Mouse (Mus musculus): Measurements from ENCODE around the gene Dio2. TPM values are rescaled to one million over a fixed set of nuclear protein-coding genes. Genes with fewer than 3 reads are reported as not detected.

Dio2 gene
- polyA plus RNA-seq, 1 experiment from 2014 or later = 0.07 TPM

DNA sequence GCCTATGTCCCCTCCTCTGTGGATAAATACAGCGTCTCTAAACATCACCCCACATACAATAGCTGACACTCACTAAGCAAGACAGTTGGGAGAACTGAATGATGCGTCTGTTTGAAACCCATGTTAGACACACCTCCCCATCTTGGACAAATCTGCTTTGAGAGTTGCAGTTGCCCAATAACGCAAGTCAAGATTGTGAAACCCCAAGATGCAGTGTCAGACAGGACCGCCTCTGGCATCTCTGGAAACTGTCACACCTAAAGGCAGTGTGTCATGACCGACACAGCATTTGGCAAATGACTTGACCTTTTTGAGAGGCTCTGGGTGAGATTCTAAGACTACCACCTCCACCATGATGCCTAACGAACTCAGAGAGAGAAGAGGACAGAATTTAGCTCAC lies 2.8 kb downstream of the Dio2 start:
- H3K27ac ChIP-seq (ENCODE audit: low read depth, low read length) = no peak overlapping the region
- no peaks in the 10 kb centered on the region for H3K27me3 ChIP-seq (replicated peaks; ENCODE audit: control insufficient read depth, insufficient read depth, low read length)
- no peak overlapping the region for H3K4me3 ChIP-seq (ENCODE audit: low read depth, low read length)
- H3K4me1 ChIP-seq (replicated peaks; ENCODE audit: control insufficient read depth, insufficient read depth, low read length) = no peaks in the 10 kb centered on the region
- no peak for ATAC-seq
- no peak overlapping the region for H3K4me2 ChIP-seq (replicated peaks; ENCODE audit: low read depth)
- H3K36me3 ChIP-seq (ENCODE audit: control insufficient read depth, insufficient read depth) = no peaks in the 10 kb centered on the region
- no peak overlapping the region for H3K9ac ChIP-seq (ENCODE audit: low read depth, low read length)
- no peaks in the 10 kb centered on the region for H3K9me3 ChIP-seq (ENCODE audit: control insufficient read depth)
- 78% methylated on average over 6 of the region's 6 CpGs for WGBS
- no peak for TF ChIP-seq CTCF (IDR thresholded peaks at IDR 0.05; ENCODE audit: low read depth)

DNA sequence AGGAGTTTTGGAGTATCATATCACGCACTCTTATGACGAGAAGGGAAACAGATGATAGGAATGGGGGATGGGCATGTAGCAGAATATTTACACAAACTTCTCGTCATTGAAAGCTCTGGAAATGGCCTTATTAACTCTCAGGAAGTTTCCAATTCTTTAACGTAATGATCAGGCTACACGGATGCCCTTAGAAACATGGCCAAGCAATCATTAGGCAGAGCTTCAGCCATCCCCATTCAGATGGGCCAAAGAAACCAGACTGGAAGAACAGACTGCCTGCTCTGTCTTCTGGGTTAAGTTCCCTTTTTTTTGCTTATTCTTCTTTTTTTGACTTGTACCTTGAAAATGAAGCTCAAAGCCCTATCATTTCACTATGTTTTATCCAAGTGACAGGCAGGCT lies 3.7 kb downstream of the Dio2 start:
- Histone ChIP-seq H3K4me3 (ENCODE audit: low read depth, low read length) (no peak overlapping the region), H3K9ac (ENCODE audit: low read depth, low read length) (no peak overlapping the region), H3K4me1 (replicated peaks; ENCODE audit: control insufficient read depth, insufficient read depth, low read length) (no peaks in the 10 kb centered on the region), H3K36me3 (ENCODE audit: control insufficient read depth, insufficient read depth) (no peaks in the 10 kb centered on the region), H3K9me3 (ENCODE audit: control insufficient read depth) (no peaks in the 10 kb centered on the region), H3K27me3 (replicated peaks; ENCODE audit: control insufficient read depth, insufficient read depth, low read length) (no peaks in the 10 kb centered on the region), H3K4me2 (replicated peaks; ENCODE audit: low read depth) (no peak overlapping the region), H3K27ac (ENCODE audit: low read depth, low read length) (no peak overlapping the region)
- WGBS = 69% methylated on average over 5 of the region's 5 CpGs
- no peak for TF ChIP-seq CTCF (IDR thresholded peaks at IDR 0.05; ENCODE audit: low read depth)
- ATAC-seq = no peak

DNA sequence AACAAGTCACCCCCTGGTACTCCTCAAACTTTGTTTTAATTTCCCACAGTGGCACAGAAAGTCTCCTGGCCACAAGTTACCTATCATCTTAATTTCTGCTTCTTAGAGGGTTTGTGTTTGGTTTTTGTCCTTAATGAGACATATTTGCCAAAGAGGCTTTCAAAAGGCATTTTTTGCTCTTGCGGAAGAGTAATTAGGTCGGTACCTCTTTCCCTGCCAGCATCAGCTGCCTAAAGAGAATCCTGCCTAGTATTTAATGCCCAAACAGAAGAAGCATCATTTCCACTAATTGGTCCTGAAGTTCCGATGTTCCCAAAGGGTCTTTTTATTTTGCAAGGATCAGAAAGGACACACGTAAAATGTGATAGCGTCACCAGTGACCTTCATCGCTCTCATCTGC lies 4.5 kb downstream of the Dio2 start:
- Histone ChIP-seq H3K4me3 (ENCODE audit: low read depth, low read length) (no peak overlapping the region), H3K27ac (ENCODE audit: low read depth, low read length) (no peak overlapping the region), H3K4me2 (replicated peaks; ENCODE audit: low read depth) (no peak overlapping the region), H3K4me1 (replicated peaks; ENCODE audit: control insufficient read depth, insufficient read depth, low read length) (no peaks in the 10 kb centered on the region), H3K9ac (ENCODE audit: low read depth, low read length) (no peak overlapping the region), H3K27me3 (replicated peaks; ENCODE audit: control insufficient read depth, insufficient read depth, low read length) (no peaks in the 10 kb centered on the region), H3K36me3 (ENCODE audit: control insufficient read depth, insufficient read depth) (no peaks in the 10 kb centered on the region), H3K9me3 (ENCODE audit: control insufficient read depth) (no peaks in the 10 kb centered on the region)
- TF ChIP-seq CTCF (IDR thresholded peaks at IDR 0.05; ENCODE audit: low read depth) = no peak
- ATAC-seq = no peak
- WGBS = 91% methylated on average over 6 of the region's 6 CpGs

DNA sequence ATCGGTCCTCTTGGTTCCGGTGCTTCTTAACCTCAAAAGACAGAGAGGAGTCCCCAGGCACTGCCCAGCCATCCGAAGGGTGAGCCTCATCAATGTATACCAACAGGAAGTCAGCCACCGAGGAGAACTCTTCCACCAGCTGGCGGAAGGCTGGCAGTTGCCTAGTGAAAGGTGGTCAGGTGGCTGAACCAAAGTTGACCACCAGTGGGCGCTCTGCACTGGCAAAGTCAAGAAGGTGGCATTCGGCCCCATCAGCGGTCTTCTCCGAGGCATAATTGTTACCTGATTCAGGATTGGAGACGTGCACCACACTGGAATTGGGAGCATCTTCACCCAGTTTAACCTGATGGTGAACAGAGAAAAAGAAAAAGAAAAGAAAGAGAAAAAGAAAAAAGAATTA lies 8.6 kb downstream of the Dio2 start:
- no peak overlapping the region for H3K4me3 ChIP-seq (ENCODE audit: low read depth, low read length)
- H3K27ac ChIP-seq (ENCODE audit: low read depth, low read length) = no peak overlapping the region
- no peaks in the 10 kb centered on the region for H3K27me3 ChIP-seq (replicated peaks; ENCODE audit: control insufficient read depth, insufficient read depth, low read length)
- no peaks in the 10 kb centered on the region for H3K9me3 ChIP-seq (ENCODE audit: control insufficient read depth)
- H3K9ac ChIP-seq (ENCODE audit: low read depth, low read length) = no peak overlapping the region
- H3K36me3 ChIP-seq (ENCODE audit: control insufficient read depth, insufficient read depth) = no peaks in the 10 kb centered on the region
- 53% methylated on average over 10 of the region's 10 CpGs for WGBS
- peak; percentile 78 for TF ChIP-seq CTCF (IDR thresholded peaks at IDR 0.05; ENCODE audit: low read depth)
- H3K4me1 ChIP-seq (replicated peaks; ENCODE audit: control insufficient read depth, insufficient read depth, low read length) = no peaks in the 10 kb centered on the region
- ATAC-seq = no peak
- H3K4me2 ChIP-seq (replicated peaks; ENCODE audit: low read depth) = no peak overlapping the region

DNA sequence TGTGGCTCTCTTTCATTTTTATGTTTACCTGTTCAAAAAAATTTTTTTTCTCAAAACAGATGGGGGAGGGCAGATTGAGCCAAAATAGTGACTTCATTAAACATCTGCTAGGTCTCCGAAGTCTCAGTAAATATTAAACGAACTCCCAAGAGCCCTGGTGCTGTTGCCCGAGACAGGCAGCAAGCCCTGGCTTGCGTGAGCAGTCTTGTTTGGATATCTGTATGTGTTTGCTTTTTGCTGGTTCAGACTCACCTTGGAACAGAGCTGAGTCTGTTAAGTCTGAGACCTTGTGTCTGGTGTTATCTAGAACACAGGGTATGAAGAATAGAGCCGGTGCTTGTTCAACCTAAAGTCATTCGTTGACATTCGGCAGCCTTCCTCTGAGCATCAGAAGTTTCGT lies 13.1 kb downstream of the Dio2 start:
- WGBS = 42% methylated on average over 8 of the region's 8 CpGs

DNA sequence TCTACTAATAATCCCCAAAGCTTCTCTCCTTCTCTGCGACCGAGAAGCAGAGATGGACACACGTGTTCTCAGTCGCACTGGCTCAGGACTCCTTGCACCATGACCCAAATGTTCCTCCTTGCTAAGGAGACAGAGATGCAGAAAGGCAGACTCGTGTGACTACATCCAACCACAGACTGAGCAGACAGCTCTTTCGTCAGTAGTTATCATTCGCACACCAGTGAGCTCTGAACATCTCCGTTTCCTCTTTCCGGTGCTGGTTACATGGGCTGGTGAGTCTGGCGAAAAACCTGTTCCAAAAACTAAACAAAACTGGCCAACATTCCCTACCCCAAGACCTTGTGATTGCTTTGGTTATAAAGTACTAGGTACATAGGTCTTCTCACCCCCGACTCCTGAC lies 13.6 kb downstream of the Dio2 start:
- TF ChIP-seq CTCF (IDR thresholded peaks at IDR 0.05; ENCODE audit: low read depth) = no peak
- H3K9ac ChIP-seq (ENCODE audit: low read depth, low read length) = no peak overlapping the region
- WGBS = 82% methylated on average over 11 of the region's 11 CpGs
- ATAC-seq = no peak
- no peaks in the 10 kb centered on the region for H3K9me3 ChIP-seq (ENCODE audit: control insufficient read depth)
- H3K4me2 ChIP-seq (replicated peaks; ENCODE audit: low read depth) = no peak overlapping the region
- no peak overlapping the region for H3K4me3 ChIP-seq (ENCODE audit: low read depth, low read length)
- H3K4me1 ChIP-seq (replicated peaks; ENCODE audit: control insufficient read depth, insufficient read depth, low read length) = no peaks in the 10 kb centered on the region
- no peaks in the 10 kb centered on the region for H3K36me3 ChIP-seq (ENCODE audit: control insufficient read depth, insufficient read depth)
- no peak overlapping the region for H3K27ac ChIP-seq (ENCODE audit: low read depth, low read length)
- H3K27me3 ChIP-seq (replicated peaks; ENCODE audit: control insufficient read depth, insufficient read depth, low read length) = no peaks in the 10 kb centered on the region

More for the DNA sequence above, 13.1 kb downstream of the Dio2 start:
- ATAC-seq = no peak
- Histone ChIP-seq H3K9ac (ENCODE audit: low read depth, low read length) (no peak overlapping the region), H3K27me3 (replicated peaks; ENCODE audit: control insufficient read depth, insufficient read depth, low read length) (no peaks in the 10 kb centered on the region), H3K9me3 (ENCODE audit: control insufficient read depth) (no peaks in the 10 kb centered on the region), H3K4me2 (replicated peaks; ENCODE audit: low read depth) (no peak overlapping the region), H3K4me3 (ENCODE audit: low read depth, low read length) (no peak overlapping the region), H3K4me1 (replicated peaks; ENCODE audit: control insufficient read depth, insufficient read depth, low read length) (no peaks in the 10 kb centered on the region), H3K36me3 (ENCODE audit: control insufficient read depth, insufficient read depth) (no peaks in the 10 kb centered on the region), H3K27ac (ENCODE audit: low read depth, low read length) (no peak overlapping the region)
- TF ChIP-seq CTCF (IDR thresholded peaks at IDR 0.05; ENCODE audit: low read depth) = no peak

DNA sequence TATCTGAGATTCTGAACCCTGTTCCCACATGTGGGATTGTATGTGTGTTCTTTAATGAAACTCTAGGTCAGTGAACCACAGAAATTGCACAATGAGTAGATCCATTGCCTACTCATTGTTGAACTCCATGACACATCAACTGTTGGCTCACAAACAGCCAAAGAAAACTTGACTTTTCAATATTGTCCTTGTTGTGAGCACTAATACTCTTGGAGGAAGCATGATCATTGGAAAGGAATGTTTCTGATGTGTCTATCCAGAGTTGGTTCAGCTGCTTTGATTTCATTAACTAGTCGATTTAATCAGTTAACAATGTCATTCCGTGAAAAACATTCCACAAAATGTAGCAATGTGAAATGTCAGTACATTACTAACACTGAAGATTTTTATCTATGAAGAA lies 44.1 kb downstream of the Dio2 start:
- H3K9me3 ChIP-seq (ENCODE audit: control insufficient read depth) = no peaks in the 10 kb centered on the region
- no peaks in the 10 kb centered on the region for H3K27me3 ChIP-seq (replicated peaks; ENCODE audit: control insufficient read depth, insufficient read depth, low read length)
- no peak overlapping the region for H3K4me2 ChIP-seq (replicated peaks; ENCODE audit: low read depth)
- WGBS = 84% methylated on average over 2 of the region's 2 CpGs
- no peak overlapping the region for H3K27ac ChIP-seq (ENCODE audit: low read depth, low read length)
- H3K9ac ChIP-seq (ENCODE audit: low read depth, low read length) = no peak overlapping the region
- no peak for TF ChIP-seq CTCF (IDR thresholded peaks at IDR 0.05; ENCODE audit: low read depth)
- no peaks in the 10 kb centered on the region for H3K36me3 ChIP-seq (ENCODE audit: control insufficient read depth, insufficient read depth)
- no peak for ATAC-seq
- H3K4me3 ChIP-seq (ENCODE audit: low read depth, low read length) = no peak overlapping the region
- no peaks in the 10 kb centered on the region for H3K4me1 ChIP-seq (replicated peaks; ENCODE audit: control insufficient read depth, insufficient read depth, low read length)
